Mouse (Mus musculus) cerebellum, adult 9-10 months (tissue): ENCODE measurements around the gene Spata16.

Experiments used
- DNase-seq: peaks from one replicate; pipeline ENCODE4 v3.0.0; 2022

Gene Spata16

DNA sequence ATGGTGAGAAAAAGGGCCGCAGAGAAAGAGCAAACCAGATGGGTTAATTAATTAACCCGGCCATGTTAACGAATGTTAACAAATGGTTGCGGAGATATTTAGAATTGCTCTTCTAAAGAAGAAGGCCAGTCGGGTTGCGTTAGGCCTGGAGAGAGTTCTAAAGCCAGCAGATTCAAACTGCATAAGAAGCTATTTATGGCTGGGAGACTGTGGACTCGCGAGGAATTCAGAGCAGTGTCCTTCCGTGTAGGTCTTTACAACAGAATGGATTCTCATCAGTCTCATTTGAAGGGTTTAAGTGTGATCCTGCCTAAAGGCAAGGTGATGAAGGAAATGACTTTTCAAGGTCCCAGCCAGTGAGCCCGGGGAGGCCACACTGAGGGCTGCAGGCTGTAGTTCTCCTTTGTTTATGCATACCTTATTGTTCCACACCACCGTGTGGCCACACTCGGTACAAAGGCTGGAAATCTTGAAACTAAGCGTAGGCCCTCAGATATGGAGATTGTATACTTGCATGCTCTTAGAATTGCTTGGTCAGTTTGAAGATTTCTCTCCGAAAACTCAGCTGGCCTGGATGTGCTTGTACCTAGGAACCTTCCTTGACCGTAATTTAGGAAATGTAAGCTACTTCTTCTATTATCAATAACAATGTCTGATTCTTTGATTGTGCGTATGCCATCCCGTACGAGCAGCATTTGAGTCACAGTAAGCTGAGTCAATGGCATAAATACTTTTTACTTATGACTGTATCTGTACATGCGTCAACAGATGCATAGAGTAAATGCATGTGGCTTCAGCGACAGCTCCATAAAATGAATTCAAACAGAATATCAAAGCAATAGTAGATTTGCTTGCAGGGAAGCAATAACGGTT is 197.0 kb downstream of the Spata16 start:
- DNase-seq: peak; percentile 6

DNA sequence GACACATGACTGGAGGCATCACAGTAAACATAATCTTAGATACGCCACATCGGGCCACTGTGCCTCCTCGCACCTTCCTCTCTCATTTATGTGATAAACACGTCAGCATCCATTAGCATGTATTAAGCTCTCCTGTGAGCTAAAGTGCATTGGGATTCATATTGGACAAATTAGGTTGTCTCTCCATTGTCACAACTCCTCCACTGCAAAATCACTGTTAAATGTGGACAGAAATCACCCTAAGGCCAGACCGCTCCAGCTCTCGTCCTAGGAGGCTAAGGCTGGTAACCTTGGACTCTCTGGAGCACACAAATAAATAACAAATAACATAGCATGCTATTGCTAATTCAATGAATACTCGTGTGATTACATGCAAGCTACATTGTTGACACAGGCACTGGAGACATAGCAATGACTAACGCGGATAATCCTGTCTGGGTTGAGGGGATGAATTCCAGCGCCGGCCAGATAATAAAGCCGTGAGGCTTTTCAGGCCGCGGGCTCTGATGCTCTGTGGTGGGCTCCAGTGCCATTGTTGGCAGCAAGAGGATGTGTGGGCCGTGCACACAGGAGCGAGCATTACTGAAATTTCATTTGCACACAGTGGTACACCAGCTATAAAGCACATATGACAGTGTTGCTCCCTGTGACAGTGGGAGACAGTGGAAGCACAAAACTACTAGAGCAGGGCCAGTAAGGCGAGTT is 197.8 kb downstream of the Spata16 start:
- no peak for DNase-seq

DNA sequence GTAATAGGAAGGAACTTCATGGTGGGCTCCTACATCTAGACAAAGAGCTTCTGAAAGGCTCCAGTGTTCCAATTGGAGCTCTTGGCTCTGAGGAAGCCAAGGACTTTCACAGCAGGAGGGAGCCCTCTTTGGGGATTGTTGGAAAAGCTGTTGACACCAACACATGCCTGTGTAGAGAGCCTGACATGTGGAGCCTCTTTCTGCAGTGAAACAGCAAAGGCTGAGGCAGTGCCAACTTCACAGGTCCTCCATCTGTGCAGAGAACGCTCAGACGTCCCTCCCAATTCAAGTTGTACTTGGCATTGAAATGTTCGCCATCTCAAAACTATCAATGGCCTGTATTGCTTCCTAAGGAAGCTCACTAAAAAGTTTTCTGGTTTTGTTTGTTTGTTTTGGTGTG is 207.6 kb downstream of the Spata16 start:
- DNase-seq: peak; percentile 14

DNA sequence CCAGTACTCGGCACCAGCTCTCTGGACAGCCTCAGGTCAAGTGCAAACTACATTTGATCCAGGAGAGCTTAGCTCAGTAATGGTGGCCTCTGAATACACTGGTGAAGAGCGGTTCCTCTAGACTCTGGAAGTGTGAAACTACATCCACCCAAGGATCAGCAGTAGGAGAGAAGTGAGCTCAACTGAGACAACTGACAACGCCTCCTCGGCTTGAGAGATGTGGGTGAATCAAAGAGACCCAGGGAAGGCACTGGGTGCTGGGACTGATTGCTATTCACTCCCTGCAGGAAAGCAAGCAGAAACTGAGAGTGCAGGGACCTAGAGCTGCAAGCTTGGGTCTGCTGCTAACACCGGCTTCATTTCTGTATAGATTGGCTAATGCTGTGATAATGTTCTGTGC is 210.5 kb downstream of the Spata16 start:
- DNase-seq: no peak

DNA sequence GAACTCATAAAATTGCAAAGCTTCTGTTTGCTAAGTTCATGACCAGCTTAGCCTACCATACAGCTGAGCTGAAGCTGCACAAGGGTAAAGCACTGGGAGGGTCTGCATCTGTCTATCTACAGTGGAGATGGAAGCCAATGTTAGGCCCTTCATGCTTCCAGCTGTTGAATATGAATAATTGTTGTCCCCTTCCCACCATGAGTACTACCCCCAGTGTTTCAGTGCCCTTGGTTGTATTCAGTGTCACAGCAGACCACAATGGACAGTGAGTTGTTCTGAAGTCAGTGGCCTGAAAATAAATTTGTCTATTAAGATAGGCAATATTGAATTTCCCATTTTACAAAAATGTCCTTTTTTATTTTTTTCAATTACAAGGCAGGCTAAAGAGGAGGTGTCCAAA is 212.8 kb downstream of the Spata16 start:
- no peak for DNase-seq

DNA sequence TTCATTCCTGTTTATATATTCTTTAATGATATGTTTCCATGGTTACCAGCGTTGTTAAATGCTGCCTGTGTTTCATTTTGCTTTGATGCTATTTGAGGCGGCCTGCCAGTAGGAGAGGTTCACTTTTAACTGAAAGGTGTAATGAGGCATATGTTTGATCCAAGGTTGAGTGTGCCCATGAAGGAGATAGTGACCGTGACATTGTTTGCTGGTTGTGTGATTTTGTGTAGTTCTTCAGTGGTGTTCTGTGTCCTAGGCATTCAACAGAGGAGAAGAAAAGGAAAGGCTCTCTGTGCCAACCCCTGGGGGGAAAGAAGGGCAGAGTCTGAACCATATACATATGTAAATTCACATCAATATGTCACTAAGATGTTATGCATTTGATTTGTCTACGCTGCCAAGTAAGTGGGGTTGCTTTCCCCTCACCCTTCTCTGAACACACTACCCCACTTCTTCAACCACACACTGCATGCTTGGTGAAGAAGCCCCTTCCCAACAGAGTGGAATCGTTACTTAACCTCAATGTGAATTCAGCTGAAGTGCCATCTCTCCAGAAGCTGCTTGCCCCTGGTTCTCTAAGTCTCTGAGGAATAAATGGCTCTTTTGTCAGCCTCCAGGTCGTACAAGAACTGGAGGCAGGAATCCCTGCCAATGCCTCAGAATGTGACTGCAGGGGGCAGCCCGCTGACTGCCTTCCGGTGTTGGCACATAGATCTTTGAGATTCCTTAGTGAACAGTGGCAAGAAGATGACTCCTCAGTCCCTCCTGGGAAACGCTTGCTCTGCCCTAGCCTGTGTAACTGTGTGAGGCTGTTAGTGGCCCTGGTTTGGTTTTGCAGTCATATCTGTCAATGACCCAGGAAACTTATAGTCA is 213.5 kb downstream of the Spata16 start:
- DNase-seq: peak; percentile 8

DNA sequence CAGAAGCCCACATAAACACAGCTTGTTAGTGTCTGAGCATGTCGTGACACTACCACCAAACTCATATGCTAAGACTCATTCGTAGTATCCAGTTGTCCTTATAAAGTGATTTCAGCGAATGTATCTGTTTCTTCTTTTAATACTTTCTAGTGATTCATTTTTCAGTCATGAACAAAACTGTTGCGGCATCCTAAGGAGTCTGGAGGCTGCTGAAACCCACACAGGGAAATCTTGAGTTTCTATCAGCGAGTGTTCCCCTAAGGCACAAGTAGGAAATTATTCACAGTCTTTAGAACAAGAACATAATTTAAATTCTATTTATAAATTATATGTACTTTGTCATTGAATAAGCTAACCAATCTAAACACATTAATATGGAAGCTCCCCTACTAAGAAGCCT is 216.1 kb downstream of the Spata16 start:
- no peak for DNase-seq

DNA sequence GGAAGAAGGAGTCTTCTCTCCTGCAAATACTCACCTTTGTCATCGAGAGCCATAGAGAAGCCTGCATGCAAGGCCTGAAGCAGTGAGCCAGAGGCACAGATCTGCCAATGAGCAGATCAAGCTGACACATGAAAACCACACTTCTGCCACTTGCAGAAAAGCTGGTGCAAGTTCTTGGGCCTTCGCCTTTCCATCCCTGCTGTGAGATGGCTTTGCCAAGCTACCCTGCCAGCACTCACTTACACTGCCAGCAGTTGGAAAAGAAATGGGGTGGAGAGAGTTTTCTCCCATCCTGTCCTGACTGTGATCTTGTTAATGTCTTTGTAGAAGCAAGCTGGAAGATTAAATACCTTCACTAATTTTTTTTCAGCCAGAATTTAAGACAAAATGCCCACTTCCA is 237.3 kb downstream of the Spata16 start:
- DNase-seq: peak; percentile 5

DNA sequence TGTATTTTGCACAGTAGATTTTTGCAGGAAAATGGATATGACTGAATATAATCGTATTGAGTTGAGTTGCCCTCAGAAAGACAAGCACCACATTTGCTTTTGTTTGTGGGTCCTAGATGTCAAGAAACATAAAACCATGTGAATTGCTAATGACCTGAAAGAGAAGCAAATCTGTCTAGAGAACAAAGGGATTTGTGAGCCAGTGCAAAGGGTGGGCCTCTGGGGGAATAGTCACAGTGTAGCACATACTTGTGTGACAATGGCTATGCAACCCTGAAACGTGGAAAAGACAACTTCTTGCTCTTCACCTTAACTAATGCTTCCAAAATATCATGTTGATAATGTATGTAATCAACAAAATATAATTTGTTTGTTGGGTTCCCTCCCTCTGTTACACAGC is 239.9 kb downstream of the Spata16 start:
- no peak for DNase-seq

DNA sequence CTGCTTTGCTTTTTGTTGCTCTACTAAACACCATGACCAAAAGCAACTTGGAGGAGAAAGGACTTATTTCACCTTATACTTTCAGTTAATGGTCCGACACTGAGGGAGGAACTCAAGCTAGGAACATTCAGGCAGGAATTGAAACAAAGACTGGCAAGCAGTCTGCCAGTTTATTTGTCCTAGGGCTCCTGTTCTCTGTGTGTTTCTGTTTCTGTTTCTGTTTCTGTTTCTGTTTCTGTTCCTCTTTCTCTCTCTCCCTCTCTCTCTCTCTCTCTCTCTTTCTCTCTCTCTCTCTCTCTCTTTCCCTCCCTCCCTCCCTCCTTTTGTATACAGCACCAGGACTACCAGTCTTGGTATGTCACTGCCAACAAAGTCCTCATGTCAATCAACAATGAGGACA is 279.2 kb downstream of the Spata16 start:
- DNase-seq: no peak

DNA sequence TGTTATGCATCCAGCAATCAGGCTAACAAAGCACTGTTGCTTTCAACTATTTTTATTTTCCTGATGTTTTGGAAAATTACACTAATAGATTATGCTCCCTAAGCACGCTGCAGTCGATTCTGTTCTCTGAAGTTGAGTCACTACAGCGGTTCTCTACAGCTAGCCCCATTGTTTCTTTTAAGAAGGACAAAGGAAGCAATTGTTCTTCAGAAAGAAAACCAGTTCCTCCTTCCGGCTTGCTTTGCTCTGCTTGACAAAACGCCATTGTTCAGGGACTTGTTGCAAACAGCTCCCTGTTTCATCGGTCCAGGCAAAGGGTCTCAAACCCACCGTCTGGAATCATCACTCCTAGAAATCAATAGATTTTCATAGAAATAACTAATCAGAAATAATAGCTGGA is 283.6 kb downstream of the Spata16 start:
- no peak for DNase-seq

DNA sequence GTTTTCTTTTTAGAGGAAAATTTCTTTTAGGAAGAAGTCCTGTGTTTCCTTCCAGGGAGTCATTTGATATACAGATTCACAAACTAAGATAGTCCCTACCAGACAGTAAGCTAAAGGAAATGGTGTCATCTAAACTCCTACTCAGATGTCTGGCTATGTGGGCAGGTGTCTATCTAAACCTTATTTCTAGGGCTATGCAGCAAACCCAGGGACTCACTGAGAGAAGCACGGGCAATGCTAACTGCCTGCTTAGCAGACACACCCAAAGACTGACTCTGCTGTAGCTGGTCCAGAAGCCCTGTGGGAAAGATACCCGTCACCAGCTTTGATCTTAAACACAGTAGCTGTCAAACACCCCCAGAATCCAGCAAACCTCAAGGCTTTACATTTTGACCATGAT is 284.2 kb downstream of the Spata16 start:
- no peak for DNase-seq

DNA sequence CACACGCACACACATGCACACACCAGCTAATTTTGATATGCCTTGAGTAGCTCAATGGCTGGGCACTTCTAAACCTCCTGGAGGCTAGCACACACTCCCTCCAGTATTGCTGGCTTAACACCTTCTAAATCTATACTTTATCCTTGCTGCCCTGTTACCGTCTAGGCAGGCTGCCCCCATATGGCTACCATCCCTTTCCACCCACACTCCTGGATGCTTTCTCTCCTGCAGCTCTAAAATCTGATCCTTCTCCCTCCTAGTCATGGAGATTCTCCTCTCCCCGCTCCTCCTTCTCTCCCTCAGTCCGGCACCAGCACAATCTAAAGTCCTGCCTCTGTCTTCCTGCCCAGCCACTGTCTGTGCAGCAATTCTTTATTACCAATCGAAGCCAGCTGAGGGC is 286.0 kb downstream of the Spata16 start:
- no peak for DNase-seq

DNA sequence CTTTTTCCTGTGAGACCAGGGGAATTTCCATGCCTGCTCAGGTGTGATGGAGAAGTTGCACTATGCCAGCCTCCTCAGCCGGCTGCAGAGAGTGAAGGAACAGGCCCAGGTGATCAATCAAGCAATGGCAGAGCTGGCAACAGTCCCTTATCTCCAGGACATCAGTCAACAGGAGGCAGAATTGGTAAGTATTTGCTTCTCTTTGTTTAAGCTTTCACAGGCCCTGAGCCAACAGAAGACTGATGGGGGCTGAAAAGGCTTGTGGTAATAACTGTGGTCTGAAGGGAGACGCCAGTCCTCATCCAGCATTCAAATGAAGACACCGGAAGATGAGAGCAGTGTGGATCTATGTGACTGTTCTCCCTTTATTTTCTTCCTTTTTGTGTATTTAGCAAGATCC is 286.8 kb downstream of the Spata16 start:
- DNase-seq: no peak

DNA sequence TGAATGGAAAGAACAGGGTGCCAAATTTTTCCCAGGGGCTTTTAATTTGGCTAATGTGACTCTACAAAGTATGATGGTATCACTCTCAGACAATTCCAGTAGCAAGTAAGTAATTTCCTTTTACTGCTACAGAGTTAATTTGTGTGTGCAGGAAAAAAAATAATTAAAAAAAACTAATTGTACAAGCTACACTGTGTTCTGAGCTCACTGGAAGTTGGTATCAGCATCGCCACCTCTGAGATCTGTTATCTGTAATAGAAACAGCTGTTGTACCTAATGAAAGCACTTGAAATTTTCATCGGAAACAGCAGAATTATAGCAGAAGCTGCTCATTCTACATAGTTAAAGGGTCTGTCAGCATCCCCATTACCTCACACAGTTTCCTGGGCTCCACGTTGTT is 295.7 kb downstream of the Spata16 start:
- no peak for DNase-seq

DNA sequence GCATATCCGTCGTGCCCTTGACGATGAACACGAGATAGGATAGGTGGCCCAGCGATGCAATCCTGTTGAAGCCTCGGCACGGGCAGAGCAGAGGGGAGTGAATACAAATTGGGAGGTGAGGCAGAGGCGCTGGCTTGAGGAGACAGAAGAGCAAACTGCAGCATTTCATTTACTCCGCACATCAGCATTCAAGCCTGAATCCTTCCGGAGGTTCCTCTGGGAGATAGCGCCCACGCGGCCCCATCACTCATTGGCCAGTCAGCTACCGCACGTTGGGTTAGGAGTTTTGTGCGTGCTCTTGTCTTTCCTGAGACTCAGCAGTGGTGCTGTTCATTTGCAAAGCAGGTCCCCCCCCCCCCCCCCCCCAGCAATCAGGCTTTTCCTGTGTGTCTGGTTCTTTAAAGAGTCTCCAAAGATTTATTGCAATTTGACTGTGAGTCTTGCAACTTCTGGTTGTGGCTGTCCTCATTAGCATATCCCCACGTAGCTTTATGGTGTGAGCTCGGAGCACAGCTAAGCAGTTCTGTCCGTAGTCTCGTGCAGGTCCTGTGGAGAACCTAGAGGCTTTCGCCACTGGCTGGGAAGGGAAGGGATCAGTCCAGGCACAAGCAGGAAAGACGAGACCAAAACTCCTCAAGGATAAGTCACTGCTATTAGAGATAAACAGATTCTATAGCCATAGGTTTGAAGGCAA is 299.6 kb downstream of the Spata16 start:
- DNase-seq: no peak

DNA sequence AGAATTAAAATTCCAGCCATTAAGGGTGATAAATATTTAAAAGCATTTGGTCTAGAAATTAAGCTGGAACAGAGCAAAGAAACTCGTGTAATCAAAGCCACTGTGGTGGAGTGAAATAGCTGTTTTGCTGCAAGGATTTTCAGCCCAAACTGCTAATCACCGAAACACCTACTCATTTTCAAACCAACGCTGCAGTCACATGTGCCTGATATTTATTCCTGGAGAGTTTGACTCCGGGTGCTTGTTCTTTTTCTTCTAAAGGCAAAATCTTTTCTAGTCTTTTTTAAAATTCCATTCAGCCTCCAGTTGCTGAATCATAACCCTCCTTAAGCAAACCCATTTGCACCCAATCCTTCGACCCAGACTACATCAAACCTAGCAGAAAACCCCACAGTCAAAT is 329.4 kb downstream of the Spata16 start:
- no peak for DNase-seq

DNA sequence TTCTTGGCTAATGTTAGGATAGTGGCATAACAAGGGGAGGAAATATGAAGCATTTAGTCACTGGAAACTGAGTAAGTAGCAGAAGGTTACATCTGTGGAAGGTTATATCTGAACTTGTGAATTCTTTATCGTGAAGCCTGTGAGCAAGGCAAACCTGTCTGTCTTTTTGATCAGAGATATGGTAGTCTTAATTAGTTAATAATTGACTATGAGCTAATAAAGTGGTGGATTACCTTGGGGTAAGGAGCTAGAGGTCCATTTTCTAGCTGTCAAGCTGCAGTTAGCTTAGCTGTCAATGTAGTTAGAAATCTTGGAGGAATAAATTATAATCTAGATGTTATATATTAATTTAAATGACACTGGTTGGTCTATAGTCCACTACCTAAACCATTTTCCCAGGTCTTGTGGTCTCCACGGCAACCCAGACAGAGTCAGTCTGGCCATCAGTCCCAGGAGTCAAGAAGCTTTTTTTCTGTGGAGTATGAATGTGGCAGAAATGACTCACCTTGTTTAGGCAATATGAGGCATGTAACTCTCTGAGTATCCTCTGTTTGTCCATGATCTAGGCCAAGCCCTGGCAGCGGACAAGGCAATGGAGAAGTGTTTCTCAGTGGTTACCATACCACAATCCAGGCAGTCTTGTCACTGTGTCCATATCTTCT is 331.6 kb downstream of the Spata16 start:
- DNase-seq: no peak

DNA sequence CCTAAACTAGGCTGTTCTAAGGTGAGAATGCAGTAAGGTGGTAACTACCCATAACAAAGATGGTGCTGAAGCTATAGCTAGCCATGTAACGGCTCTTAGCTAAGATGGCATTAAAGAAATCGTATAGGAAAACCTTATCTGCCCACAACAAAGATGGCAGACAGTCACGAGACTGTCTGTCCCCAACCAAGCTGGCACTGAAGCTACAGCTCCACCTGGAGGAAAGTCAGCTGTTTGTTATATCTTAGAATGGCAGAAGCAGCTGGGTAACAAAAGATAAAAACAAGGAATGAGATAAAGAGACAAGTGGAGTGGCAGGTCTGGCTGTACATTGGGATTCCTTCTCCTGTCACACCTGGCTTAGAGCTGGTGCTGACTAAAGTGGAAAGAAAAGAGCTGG is 333.1 kb downstream of the Spata16 start:
- no peak for DNase-seq

DNA sequence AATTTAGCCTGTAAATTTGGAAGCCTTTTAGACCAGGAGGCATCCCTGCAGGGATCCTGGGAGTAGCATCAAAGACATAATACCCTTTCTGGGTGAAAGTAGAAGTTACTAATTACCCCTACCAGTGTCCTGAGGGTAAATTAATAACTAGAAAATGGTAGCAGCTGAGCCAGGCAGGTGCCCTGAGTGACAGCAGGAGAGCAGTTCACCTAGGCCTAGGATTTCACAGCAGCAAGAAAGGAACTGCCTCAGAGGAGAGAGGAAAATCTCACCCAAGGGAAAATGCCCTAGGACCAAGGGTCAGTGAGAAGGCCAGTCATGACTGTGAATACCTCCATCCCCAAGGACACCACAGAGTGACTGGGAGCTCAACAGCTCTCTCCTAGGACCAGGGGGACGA is 333.9 kb downstream of the Spata16 start:
- no peak for DNase-seq

DNA sequence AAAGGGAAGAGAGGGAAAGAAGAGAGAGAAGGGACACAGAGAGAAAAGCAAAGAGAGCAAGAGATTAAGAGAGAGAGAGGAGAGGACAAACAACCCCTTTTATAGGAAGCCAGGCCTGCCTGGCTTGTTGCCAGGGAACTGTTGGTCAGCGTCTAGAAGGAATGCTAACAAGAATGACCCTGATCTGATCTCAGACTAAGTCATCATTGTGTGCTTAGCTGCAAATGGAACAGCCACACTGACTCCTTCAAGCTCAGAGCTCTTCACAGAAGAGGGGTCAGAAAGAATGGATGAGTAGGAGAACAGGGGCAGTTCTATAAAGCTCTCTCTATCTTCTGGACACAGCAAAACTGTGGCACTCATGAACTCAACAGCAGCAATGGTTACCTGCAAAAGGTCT is 334.7 kb downstream of the Spata16 start:
- DNase-seq: peak; percentile 3

DNA sequence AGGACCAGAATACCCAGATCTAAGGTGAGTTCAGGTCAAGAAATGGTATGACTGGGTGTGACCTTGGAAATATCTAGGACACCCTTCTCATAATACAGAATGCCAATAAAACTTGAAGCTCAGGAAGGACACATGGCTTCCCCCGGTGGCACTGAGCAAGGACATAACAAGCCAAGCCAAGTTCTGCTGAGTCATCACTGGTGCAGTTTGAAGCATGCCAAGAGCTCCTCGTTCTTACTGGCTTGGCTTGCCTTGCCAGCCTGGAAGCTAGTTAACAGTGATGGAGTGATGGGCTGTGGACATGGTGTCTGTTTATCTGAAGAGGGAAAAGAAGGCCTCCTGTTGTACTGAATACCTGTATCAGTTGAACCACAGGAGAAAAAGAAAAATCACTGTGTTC is 342.2 kb downstream of the Spata16 start:
- DNase-seq: no peak
